Mouse (Mus musculus): Measurements from ENCODE around the gene Coro1b.
"Not testable (repeated sequence)": the region's sequence is repeated elsewhere in the genome, so short reads cannot be mapped to it uniquely, and the experiment has no call there.

DNA sequence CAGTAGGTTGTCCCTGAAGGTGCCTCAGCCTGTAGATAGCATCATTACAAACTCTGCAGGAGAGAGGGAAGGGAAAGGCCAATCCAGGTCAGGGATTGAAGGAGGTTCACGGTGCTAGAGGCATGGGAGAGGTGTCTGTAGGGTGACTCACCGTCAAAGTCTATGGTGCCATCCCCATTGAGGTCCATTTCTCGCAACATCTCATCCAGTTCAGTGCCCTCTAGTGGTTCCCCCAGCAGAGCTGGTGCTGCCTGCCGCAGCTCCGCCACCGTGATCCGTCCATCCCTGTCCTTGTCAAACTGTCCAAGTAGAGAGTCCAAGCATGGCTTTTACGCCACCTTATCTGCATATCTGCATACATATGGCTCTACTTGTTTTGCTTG lies 12.5 kb upstream of the Coro1b start:
- TF ChIP-seq POLR2A (IDR thresholded peaks at IDR 0.05; ENCODE audit: extremely low read depth, insufficient read depth, low read length) = not testable (repeated sequence)
- TF ChIP-seq CTCF (IDR thresholded peaks at IDR 0.05; ENCODE audit: low read depth, low read length) = peak; percentile 37; the same call in 1 of the 2 replicates
